Mouse (Mus musculus): ENCODE measurements around the gene Ppp1r14d. TPM values are rescaled to one million over a fixed set of nuclear protein-coding genes. Genes with fewer than 3 reads are reported as not detected.

The Ppp1r14d gene
- total RNA-seq (2021): not detected
- long read RNA-seq, experiment 1: 0 reads
- long read RNA-seq, experiment 2: 0 reads

DNA sequence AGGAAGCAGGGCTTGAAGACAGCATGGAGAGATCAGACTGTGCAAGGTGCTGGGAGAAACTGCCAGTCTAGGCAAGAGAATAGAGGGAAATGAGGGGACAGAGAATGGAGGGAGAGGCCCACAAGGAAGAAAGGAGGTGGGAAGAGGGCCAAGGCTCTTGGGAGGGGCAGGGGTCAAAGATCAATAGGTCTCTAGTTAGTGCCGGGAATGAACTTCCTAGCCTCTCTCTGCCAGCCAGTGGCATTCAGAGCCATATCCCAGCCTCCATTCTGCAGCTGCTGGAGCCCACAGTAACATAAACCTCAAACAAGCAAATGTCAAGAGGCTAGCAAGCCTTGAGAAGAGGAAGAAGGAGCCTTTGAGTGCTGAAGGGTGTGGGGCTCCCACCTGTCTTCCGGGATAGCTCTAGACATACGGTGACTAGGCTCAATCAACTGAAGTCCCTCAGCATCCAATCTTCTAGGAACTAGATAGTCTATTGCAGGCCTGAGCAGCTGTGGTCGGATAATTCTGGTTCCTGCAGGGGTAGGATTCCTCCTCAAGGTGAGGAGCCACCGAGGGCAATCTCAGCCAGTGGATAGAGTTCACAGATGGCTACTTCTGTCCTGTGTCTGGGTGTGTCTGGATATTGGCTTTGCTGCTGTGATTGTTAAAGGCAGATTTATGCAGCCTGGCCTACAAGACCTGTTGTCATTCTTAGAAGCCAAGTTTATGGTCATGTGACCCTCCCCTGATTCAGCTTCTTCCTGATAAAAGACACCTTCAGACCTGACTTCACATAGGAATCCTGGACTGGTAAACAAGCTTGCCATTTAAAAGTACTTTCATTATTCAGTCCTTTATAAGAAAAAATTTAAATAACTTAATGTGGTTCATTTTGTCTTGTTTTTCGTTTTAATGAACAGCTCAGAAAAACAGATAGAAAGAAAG, at the start of gene Ppp1r14d:
Gene Ppp1r14d, minus strand, starts transcription at position 132 of the 930 bp plus-strand sequence.
- DNase-seq (ENCODE audit: low spot score in 2 of 2): no peak
- H3K4me3 ChIP-seq: no peak within 1 kb of the TSS
- no peak for TF ChIP-seq CTCF (conservative IDR thresholded peaks at IDR 0.05)

DNA sequence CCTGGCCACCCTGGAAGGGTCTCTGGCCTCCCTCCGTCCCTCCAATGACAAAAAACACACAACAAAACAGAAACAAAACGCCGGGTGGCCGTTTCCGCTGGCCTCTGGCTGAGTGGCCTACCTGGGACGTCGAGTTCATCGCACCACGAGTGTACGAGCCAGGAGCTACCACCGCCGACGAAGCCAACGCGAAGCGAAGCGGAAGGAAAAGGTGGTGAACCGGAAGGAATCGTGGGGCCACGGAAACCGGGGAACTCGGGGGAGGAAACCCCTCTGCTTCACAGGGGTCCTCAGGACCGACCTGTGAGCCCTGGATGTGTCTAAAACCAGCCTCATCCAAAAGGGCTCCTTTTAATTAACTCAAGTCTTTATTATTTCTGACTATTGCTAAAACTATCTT, 48.1 kb upstream of the Ppp1r14d start:
- no peak for TF ChIP-seq CTCF (conservative IDR thresholded peaks at IDR 0.05)
- Histone ChIP-seq H3K4me3 (no peak overlapping the region), H3K27ac (no peak overlapping the region)
- no peak for DNase-seq (ENCODE audit: low spot score in 2 of 2)

More for the DNA sequence above, at the start of gene Ppp1r14d:
- no peak within 1 kb of the TSS for H3K27ac ChIP-seq

DNA sequence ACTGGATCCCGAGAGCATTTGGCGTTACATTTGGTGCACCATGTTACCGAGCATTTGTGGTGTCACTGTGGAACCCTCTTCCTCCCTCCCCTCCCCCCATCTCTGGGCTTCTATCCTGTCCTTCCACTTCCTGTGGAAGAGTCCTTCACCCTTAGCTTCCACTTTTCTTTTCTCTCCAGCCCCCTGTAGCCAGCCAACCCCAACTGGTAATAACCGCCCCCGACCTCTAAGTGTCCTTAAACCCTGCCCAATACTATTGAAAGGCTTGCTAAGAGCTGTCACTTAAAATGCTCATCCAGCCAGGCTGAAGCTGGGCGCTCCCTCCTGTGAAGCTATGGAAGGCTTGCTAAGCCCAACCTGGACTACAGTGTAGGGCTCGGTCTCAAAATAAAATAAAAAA, 47.2 kb upstream of the Ppp1r14d start:
- Histone ChIP-seq H3K4me3 (no peak overlapping the region), H3K27ac (no peak overlapping the region)
- DNase-seq (ENCODE audit: low spot score in 2 of 2): no peak
- no peak for TF ChIP-seq CTCF (conservative IDR thresholded peaks at IDR 0.05)

DNA sequence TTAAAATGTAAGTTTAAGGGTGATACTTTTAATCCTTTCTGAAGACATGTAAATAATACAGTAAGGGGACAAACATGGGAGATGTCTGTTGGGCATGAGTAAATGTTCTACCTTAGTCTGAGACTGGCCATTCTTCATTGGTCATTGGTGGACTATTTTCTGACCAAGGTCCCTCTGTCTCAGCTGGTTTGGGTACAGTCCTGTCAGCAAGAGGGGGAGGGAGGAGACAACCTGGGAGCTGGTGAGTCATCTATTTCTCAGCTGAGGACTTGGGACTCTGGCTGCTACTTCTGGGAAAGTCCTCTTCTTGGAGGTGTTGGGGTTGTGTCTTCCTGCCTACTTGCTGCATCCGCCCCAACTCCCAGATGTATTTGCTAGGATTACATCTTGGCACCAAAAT, 44.4 kb upstream of the Ppp1r14d start:
- no peak for TF ChIP-seq CTCF (conservative IDR thresholded peaks at IDR 0.05)
- Histone ChIP-seq H3K27ac (no peak overlapping the region), H3K4me3 (no peak overlapping the region)
- no peak for DNase-seq (ENCODE audit: low spot score in 2 of 2)

DNA sequence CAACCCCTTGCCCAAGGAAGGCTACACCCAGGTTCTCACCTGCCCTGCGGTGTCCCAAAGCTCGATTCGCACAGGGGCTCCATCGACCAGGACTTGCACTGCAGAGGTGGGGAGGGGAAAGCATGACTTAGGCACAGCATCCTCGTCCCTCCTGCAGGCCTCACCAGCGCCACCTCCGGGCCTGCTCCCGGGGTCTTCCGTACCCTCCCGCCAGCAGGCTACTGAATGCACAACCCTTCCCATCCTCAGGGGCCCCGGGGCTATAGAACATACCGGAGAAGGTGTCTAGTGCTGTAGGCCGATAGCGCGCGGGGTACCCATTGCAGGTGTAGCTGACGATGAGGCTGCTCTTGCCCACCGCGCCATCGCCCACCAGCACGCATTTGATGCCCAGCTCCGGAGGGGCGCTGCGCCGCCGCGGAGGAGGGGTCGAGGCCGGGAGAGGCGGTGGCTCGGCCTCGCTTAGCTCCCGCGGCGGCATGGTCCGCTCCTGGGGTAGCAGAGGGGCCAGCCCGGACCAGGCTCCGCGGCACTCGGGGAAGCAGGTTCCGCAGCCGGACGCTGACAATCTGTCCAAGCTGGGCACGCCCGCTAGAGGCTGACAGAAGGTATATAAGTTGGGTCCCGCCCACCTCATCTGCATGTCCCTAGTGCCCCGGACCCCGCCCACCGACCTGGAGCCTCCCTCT, 41.1 kb upstream of the Ppp1r14d start, which contains the start of gene Rhov:
Gene Rhov, minus strand, starts transcription at position 630 of the 689 bp plus-strand sequence.
- H3K27ac ChIP-seq: peak within 1 kb of the TSS; percentile 72
- peak; percentile 58 for TF ChIP-seq CTCF (conservative IDR thresholded peaks at IDR 0.05)
- DNase-seq (ENCODE audit: low spot score in 2 of 2): peak; percentile 50 to 51
- peak within 1 kb of the TSS; percentile 71 for H3K4me3 ChIP-seq

DNA sequence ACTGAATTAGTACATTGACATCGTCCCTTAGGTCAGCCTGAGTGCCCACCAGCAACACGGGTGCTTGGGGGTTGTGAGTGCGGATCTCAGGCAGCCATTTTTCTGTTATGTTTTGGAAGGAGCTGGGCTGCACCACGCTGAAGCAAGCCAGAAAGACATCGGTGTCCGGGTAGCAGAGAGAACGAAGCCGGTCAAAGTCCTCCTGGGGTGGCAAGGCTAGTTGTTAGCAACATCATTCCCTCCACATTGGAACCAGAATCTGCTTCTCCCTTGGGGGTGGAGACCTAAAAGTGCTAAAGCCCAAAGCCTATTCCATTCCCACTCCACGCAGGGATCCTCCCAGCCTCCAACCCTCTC, 40.6 kb upstream of the Ppp1r14d start:
- no peak for DNase-seq (ENCODE audit: low spot score in 2 of 2)
- TF ChIP-seq CTCF (conservative IDR thresholded peaks at IDR 0.05): no peak
- Histone ChIP-seq H3K27ac (no peak overlapping the region), H3K4me3 (peak overlapping the region; percentile 71)

DNA sequence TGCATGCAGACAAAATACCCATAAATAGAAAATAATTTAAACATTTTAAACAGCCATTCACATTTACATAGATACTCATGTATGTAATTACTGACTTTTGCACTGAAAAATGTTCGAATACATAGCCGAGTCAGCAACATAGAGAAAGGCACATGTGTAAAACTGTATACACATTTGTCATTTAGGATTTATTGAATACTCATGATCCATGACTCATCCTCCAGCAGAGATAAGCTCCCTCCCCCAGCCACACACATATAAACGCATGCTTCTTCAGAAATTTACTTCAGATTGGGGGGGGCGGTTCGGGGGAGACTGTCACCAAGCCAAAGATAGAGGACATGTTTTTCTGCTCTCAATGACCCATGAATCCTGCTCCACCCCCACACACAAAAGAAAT, 34.1 kb upstream of the Ppp1r14d start:
- Histone ChIP-seq H3K27ac (no peak overlapping the region), H3K4me3 (no peak overlapping the region)
- DNase-seq (ENCODE audit: low spot score in 2 of 2): no peak
- TF ChIP-seq CTCF (conservative IDR thresholded peaks at IDR 0.05): no peak

DNA sequence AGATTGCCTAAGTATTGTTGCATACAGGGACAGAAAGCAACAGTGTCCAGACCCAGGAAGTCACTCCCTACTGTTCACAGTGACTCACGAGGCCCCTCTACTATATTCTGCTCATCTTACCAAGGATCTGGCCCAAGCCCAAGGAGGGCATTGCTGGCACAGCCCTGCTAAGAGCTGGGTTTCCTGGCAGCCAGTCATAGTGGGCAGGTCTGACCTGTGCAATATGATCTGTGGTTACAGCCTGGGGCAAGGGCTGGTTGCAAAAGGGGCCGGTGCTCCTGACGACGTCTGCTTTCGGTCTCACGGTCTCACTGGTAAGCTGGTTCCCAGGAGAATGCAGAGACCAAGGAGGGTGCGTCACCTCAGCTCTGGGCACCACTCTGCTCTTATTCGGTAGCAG, 33.3 kb upstream of the Ppp1r14d start:
- Histone ChIP-seq H3K27ac (no peak overlapping the region), H3K4me3 (no peak overlapping the region)
- no peak for DNase-seq (ENCODE audit: low spot score in 2 of 2)
- TF ChIP-seq CTCF (conservative IDR thresholded peaks at IDR 0.05): no peak

DNA sequence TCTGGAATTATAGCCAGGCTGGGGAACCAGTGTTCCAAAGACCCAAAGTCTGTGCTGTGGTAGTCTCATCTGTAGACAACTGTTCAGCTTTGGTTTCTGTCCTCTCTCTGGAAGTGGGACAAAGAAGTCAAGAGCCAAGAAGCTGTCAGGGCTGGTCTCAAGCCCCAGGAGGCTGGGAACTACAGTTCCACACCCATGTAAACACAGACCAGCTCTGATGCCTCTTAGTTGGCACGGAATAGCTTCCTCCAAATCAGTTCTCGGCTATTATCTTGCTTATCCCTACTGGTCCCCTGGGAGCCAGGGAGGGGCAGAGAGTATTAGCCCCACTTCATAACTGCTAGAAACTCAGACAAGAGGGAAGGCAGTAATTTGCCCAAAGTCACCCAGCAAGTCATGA, 31.6 kb upstream of the Ppp1r14d start:
- TF ChIP-seq CTCF (conservative IDR thresholded peaks at IDR 0.05): no peak
- no peak for DNase-seq (ENCODE audit: low spot score in 2 of 2)
- Histone ChIP-seq H3K4me3 (no peak overlapping the region), H3K27ac (no peak overlapping the region)

DNA sequence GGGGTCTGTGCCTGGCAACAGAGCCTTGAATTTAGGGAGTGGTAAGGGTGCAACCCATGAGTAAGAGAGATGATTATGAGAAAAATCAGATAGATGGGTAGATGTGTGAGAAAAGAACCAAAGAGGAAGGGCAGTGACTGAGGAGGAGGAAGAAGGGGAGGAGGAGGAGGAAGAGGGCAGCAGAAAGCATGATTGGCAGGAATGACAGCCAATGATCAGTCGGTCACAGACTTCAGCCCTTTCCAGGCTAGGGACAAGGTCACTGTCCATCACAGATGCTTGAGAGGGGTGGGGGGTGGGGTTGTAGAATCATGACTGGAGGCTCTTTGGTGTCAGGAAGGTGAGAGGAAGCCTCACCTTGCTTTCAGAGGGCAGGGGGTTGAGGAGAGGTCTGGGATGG, 30.8 kb upstream of the Ppp1r14d start:
- no peak overlapping the region for H3K27ac ChIP-seq
- no peak overlapping the region for H3K4me3 ChIP-seq
- no peak for TF ChIP-seq CTCF (conservative IDR thresholded peaks at IDR 0.05)
- no peak for DNase-seq (ENCODE audit: low spot score in 2 of 2)

DNA sequence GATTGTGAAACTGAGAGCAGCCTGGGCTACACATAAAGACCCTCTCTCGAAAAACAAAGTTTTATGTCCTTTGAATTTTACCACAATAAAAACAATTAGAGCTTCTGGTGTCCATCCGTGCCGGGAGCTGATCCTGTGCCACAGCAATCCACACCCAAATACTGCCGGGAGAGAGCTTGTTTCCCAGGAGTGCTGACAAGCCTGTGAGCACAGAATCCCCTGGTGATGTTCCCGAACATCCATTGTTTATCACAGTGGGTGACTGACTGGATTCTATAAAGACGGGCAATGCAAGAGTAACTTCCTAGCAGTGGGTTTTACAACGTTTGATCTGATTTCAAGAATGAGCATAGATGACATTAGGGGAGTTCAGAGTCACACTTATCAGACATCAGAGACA, 25.3 kb upstream of the Ppp1r14d start:
- Histone ChIP-seq H3K27ac (no peak overlapping the region), H3K4me3 (no peak overlapping the region)
- no peak for DNase-seq (ENCODE audit: low spot score in 2 of 2)

DNA sequence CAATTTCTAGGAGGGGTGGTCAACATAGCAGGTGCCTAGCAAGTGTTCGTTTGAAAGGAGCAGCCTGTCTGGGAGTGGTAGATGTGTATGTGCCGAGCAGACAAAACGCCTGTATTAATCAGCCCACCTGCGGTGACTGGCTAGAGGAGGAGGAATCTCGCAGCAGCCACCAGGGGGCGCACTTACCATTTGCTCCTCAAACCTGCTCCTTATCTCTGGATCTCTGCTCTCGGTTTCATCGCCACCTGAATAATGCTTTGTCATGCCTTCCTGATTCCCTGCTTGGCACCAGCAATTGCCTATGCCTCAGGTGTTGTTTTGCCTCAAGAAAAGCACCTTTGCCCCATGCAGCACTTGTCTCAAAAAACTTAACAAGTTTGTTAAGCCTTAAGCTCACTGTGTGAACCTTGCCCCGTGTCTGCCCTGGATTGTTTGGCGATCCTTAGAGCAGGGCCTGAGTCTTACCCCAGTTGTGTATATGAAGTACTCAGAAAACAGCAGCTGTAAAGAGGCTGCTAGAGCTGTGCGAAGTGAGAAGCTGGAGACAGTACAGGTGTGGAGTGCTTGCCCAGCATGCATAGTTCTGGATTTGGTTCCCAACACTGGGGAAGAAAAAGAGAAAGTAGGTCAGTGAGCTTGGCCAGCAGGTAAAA, 21.2 kb upstream of the Ppp1r14d start:
- TF ChIP-seq CTCF (conservative IDR thresholded peaks at IDR 0.05): peak; percentile 97
- no peak overlapping the region for H3K27ac ChIP-seq
- peak; percentile 59 to 89 for DNase-seq (ENCODE audit: low spot score in 2 of 2)
- H3K4me3 ChIP-seq: no peak overlapping the region

More for the DNA sequence above, 25.3 kb upstream of the Ppp1r14d start:
- no peak for TF ChIP-seq CTCF (conservative IDR thresholded peaks at IDR 0.05)

DNA sequence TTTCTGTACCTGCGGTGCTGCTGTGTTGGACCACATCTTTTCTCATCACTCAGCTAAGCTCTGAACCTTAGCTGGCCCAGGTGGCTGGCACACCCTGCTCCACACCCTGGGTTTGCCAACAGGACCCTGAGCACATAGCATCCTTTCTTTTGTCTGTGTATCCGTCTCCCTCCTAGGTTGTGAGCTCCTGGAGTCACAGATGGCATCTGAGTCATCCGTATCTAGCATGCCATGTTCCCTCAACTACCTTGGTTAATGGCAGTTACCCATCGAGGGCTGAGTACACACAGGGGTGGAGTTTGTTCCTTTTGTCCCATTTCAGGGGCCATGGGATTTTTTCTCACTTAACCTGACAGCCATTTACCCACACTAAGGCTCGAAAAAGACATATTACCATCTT, 20.7 kb upstream of the Ppp1r14d start:
- DNase-seq (ENCODE audit: low spot score in 2 of 2): no peak

More for the DNA sequence above, 20.7 kb upstream of the Ppp1r14d start:
- Histone ChIP-seq H3K27ac (no peak overlapping the region), H3K4me3 (no peak overlapping the region)
- TF ChIP-seq CTCF (conservative IDR thresholded peaks at IDR 0.05): no peak
